Mouse (Mus musculus) neural tube, embryonic 11.5 days (tissue): ENCODE data around the gene Rcn3. TPM values are rescaled to one million over a fixed set of nuclear protein-coding genes. Genes with fewer than 3 reads are reported as not detected.

Experiments used
- ATAC-seq: fragments of 200-750 bp; cut with Nextera tagmentation; 2 replicates; pipeline ENCODE4 v1.8.0; 2017; ENCODE audit warnings: moderate number of reproducible peaks, mild to moderate bottlenecking, moderate TSS enrichment, moderate library complexity; ENCODE audit not compliant: insufficient read depth, low FRiP score, low TSS enrichment
- DNase-seq: peaks from one replicate; pipeline ENCODE4 v3.0.0-alpha.2; 2015; ENCODE audit warnings: low spot score
- H3K27ac ChIP-seq: fragments of 300-500 bp; sonication (generic); 2 replicates; pipeline ENCODE4 v1.5.1; 2014; ENCODE audit warnings: low read depth, mild to moderate bottlenecking, low read length
- H3K27me3 ChIP-seq: fragments of 300-500 bp; sonication (generic); 2 replicates; pipeline ENCODE4 v1.6.1; 2014; ENCODE audit warnings: mild to moderate bottlenecking, low read length, mixed read lengths; ENCODE audit not compliant: control insufficient read depth, insufficient read depth
- H3K36me3 ChIP-seq: fragments of 300-500 bp; sonication (generic); 2 replicates; pipeline ENCODE4 v1.6.1; 2014; ENCODE audit warnings: mild to moderate bottlenecking, low read length, moderate library complexity, mixed read lengths; ENCODE audit not compliant: control insufficient read depth, insufficient read depth
- H3K4me1 ChIP-seq: fragments of 300-500 bp; sonication (generic); 2 replicates; pipeline ENCODE4 v1.6.1; 2014; ENCODE audit warnings: low read length, mixed read lengths; ENCODE audit not compliant: control insufficient read depth, insufficient read depth
- H3K4me2 ChIP-seq: fragments of 300-500 bp; sonication (generic); 2 replicates; pipeline ENCODE4 v1.6.1; 2014; ENCODE audit warnings: low read depth, mild to moderate bottlenecking, moderate library complexity
- H3K4me3 ChIP-seq: fragments of 300-500 bp; sonication (generic); 2 replicates; pipeline ENCODE4 v1.5.1; 2014; ENCODE audit warnings: low read depth, low read length
- H3K9ac ChIP-seq: fragments of 300-500 bp; sonication (generic); 2 replicates; pipeline ENCODE4 v1.6.1; 2014; ENCODE audit warnings: mild to moderate bottlenecking, low read length
- H3K9me3 ChIP-seq: fragments of 300-500 bp; sonication (generic); 2 replicates; pipeline ENCODE4 v1.6.1; 2016; ENCODE audit warnings: low read length; ENCODE audit not compliant: control insufficient read depth
- WGBS: fragments of 180-500 bp; shearing (Covaris S2); extraction: QIAGEN DNeasy Blood & Tissue Kit; methylation state at CpG from one replicate; pipeline ENCODE4 v1.1.7; 2014; 5-methylcytosine and 5-hydroxymethylcytosine counted together
- polyA plus RNA-seq: library from polyadenylated mRNA; unstranded; fragments of >200 nt; fragmentation: Nextera tagmentation; extraction: Ambion mirVana; gene quantifications from 2 replicates; pipeline ENCODE4 v1.2.1, GENCODE M21; 2014

Gene Rcn3
- polyA plus RNA-seq, 1 experiment from 2014 or later: 142 TPM

DNA sequence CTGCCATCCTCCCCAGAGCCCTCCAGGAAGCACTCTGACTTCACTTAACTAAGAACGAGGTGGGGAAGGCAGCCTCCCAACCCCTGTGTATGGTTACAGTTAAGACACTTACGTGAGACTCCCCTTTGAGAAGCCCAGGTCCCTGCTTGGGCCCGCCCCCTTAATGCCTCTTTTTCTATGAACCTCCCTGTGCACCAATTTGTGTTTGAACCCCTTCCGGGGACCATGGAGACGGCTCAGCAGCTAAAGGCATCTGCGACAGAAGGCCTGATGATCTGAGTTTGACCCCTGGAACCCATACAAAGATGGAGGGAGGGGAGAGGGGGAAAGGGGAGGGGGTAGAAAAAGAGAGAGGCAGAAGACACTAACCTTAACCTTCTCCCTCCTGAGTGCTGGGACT lies 14.4 kb upstream of the Rcn3 start:
- Histone ChIP-seq H3K9me3 (no peaks in the 10 kb centered on the region), H3K36me3 (no peaks in the 10 kb centered on the region), H3K27ac (no peak overlapping the region), H3K9ac (peak overlapping the region; percentile 7; the same call in 1 of the 2 replicates), H3K4me3 (no peak overlapping the region), H3K4me2 (no peak overlapping the region), H3K4me1 (peaks cover 3% of the 10 kb centered on the region; the same call in 1 of the 2 replicates), H3K27me3 (no peaks in the 10 kb centered on the region)
- ATAC-seq: 0 out of 2 replicates have a peak, but pooled peaks have one; percentile 20
- peak; percentile 47 for DNase-seq
- WGBS: 24% methylated on average over 6 of the region's 6 CpGs

DNA sequence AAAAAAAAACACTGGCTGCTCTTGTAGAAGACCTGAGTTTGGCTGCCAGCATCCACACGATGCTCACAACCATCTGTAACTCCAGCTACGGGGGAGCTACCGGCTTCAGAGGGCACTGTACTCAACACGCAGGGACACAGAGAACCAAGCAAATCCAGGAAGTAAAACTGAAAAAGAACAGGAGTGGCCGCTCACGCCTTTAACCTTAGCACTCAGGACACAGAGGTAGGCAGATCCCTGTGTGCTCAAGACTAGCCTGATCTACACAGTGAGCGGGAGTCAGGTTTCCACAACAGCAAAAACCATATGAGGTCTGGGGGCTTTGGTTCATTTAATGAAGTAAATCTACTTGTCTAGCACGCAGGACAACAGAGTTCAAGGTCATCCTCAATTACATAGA lies 13.5 kb upstream of the Rcn3 start:
- DNase-seq (no peak), ATAC-seq (no peak)
- Histone ChIP-seq H3K4me1 (peaks cover 3% of the 10 kb centered on the region; the same call in 1 of the 2 replicates), H3K27me3 (no peaks in the 10 kb centered on the region), H3K27ac (no peak overlapping the region), H3K4me3 (no peak overlapping the region), H3K36me3 (no peaks in the 10 kb centered on the region), H3K9me3 (no peaks in the 10 kb centered on the region), H3K9ac (no peak overlapping the region), H3K4me2 (no peak overlapping the region)
- 79% methylated on average over 8 of the region's 8 CpGs for WGBS

DNA sequence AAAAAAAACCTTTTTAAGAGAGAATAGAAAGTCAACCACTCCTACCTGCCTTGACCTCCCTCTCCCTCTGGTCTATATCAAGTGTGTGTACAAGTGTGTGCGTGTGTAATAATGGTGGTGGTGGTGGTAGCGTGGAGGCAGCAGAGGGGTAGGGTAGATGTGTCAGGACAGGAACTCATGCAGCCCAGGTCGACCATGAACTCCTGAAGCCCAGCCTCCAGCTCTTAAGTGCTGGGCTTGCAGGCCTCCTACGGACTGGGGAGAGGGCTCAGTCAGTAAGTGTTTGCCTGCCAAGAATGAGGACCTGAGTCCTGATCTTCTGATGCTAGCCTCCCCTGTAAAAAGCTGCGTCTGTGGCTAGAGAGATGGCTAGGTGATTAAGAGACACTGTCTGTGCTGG lies 12.9 kb upstream of the Rcn3 start:
- no peaks in the 10 kb centered on the region for H3K9me3 ChIP-seq
- no peak for DNase-seq
- no peaks in the 10 kb centered on the region for H3K36me3 ChIP-seq
- 88% methylated on average over 5 of the region's 5 CpGs for WGBS
- H3K27ac ChIP-seq: no peak overlapping the region
- H3K9ac ChIP-seq: no peak overlapping the region
- H3K4me2 ChIP-seq: no peak overlapping the region
- peaks cover 3% of the 10 kb centered on the region; the same call in 1 of the 2 replicates for H3K4me1 ChIP-seq
- no peaks in the 10 kb centered on the region for H3K27me3 ChIP-seq
- ATAC-seq: no peak
- H3K4me3 ChIP-seq: no peak overlapping the region

DNA sequence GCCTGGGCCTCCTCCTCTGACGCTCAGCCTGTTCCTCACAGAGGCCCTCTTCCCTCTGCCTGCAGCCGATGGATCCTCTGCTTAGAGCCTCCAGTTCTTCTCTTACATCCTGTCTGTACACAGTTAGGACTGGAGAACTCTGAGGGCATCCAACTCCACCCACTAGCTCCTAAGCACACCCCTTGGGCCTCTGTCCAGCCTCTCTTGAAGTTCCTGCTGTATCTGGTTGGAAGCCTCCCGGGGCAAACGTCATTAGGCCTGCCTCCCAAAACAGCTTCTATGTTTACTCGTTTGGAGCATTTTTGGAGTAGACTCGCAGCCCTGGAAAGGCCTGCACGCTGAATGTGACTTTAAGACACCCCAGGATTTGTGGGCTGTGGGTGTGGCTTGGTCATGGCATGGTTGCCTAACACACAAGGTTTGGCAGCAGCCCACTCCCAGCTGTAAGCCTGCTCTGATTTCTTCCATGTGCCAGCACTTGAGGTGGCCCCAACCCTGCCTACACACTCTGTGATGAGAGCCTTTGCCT lies 11.7 kb upstream of the Rcn3 start, which contains the start of gene Fcgrt:
Fcgrt (minus strand) TSS at position 200 of the 529 bp plus-strand sequence.
- Histone ChIP-seq H3K4me2 (no peak within 1 kb of the TSS), H3K27ac (no peak within 1 kb of the TSS), H3K9ac (no peak within 1 kb of the TSS)

DNA sequence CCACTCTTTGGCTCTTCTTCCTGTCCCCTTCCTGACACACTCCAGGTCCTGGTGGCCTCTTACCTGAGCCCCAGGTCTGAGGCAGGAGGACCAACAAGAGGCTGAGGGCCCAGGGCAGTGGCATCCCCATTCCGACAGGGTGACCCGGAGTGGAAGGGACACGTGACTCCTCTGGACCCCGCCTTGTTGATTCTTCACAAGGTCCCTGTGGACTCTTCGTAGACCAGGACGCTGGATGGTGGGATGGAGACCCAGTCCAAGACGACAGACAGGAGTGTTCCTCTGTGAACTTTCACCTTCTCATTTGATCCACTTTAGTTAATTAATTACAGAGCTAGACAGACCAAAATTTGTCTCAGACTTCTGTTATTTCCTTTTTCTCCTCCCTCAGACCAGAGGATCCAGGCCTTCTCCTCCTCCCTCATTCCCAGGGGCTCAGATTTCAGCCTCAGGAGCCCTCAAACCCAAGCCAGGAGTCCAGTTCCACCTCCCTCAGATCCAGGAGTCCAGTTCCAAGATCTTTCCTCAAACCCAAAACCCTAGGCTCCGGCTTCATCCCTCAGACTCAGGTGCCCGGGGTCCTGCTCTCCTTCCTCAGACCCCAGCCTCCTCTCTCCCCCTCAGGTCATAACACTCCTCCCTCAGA lies 11.0 kb upstream of the Rcn3 start:
- ATAC-seq (no peak), DNase-seq (no peak)
- Histone ChIP-seq H3K27ac (no peak overlapping the region), H3K9ac (no peak overlapping the region), H3K9me3 (no peaks in the 10 kb centered on the region), H3K36me3 (no peaks in the 10 kb centered on the region), H3K4me2 (no peak overlapping the region), H3K27me3 (no peaks in the 10 kb centered on the region), H3K4me1 (peaks cover 3% of the 10 kb centered on the region; the same call in 1 of the 2 replicates), H3K4me3 (no peak overlapping the region)
- WGBS: 81% methylated on average over 9 of the region's 9 CpGs

More for the DNA sequence above, 11.7 kb upstream of the Rcn3 start, which contains the start of gene Fcgrt:
- DNase-seq: no peak
- Histone ChIP-seq H3K4me1 (peaks cover 3% of the 10 kb centered on the region; the same call in 1 of the 2 replicates), H3K9me3 (no peaks in the 10 kb centered on the region), H3K36me3 (no peaks in the 10 kb centered on the region), H3K27me3 (no peaks in the 10 kb centered on the region), H3K4me3 (no peak within 1 kb of the TSS)
- no peak for ATAC-seq
- 76% methylated on average over 7 of the region's 7 CpGs for WGBS

DNA sequence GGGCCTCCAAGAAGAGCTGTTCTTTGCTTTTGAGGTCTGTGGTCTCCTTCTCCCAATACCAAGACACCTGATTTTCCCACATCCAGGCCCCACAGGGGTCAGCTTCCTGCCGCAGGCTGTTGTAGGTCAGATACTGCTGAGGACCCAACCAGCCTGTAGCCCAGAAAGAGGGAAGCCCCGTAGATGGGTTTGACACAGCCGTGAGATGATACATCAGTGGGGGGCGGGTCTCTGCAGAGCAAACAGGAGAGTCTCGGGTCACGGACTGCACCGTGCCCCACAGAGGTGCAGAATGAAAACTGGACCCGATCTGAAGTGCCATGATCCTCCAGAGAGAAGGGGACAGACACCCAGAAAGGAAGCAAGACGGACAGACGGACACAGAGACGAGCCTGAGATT lies 10.4 kb upstream of the Rcn3 start:
- Histone ChIP-seq H3K9me3 (no peaks in the 10 kb centered on the region), H3K4me2 (no peak overlapping the region), H3K27ac (no peak overlapping the region), H3K4me3 (no peak overlapping the region), H3K9ac (no peak overlapping the region), H3K27me3 (no peaks in the 10 kb centered on the region), H3K4me1 (peaks cover 3% of the 10 kb centered on the region; the same call in 1 of the 2 replicates), H3K36me3 (no peaks in the 10 kb centered on the region)
- WGBS: 87% methylated on average over 11 of the region's 11 CpGs
- ATAC-seq (no peak), DNase-seq (no peak)

DNA sequence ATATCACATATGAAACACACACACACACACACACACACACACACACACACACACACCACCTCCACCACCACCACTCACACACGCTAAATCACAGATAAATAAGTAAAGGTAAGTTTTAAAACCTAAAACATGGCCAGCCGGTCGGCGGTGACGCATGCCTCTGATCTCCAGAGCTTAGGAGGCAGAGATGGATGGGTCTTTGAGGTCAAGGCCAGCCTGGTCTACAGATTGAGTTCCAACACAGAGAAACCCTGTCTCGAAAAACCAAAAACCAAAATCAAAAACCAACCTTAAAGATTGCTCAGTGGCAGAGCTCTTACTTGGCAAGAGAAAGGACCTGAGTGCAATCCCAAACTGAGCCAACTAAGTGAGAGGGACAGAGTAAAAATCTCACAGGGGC lies 8.0 kb upstream of the Rcn3 start:
- Histone ChIP-seq H3K9ac (no peak overlapping the region), H3K27ac (no peak overlapping the region), H3K36me3 (no peaks in the 10 kb centered on the region), H3K9me3 (no peaks in the 10 kb centered on the region), H3K27me3 (no peaks in the 10 kb centered on the region), H3K4me1 (no peaks in the 10 kb centered on the region), H3K4me3 (no peak overlapping the region), H3K4me2 (no peak overlapping the region)
- DNase-seq (no peak), ATAC-seq (no peak)
- WGBS: 92% methylated on average over 6 of the region's 6 CpGs

DNA sequence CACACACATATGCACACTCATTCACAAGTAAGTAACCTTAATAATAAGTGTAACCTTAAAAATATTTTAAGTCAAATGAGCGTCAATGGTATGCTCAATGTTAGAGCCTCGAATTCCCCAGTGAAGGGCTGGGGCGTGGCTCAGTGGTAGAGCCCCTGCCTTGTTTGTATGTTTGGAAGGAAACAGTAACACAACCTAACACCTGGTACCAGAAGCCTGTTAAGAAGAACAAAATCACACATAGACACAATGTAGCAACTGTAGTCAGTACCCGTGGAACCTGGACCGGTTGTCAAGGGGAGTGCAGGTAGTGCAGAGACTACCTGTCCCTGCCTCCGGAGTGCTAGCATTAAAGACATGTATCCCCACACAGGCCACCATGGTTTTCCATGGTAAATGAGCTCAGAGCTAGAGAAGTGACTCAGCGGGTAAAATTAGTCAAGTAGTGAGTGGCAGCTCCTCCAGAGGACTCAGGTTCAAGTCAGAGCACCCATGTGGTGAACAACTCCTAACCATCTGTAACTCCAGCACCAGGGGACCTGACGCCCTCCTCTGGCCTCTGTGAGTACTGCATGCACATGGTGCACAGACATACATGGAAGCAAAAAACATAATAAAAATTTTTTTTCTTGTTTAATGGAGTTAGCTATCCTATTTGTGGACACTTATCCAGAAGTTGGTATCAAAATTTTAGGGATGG lies 6.7 kb upstream of the Rcn3 start:
- no peak overlapping the region for H3K27ac ChIP-seq
- no peaks in the 10 kb centered on the region for H3K27me3 ChIP-seq
- WGBS: 87% methylated on average over 8 of the region's 8 CpGs
- ATAC-seq: no peak
- no peaks in the 10 kb centered on the region for H3K36me3 ChIP-seq
- H3K4me3 ChIP-seq: no peak overlapping the region
- H3K4me2 ChIP-seq: no peak overlapping the region
- H3K9me3 ChIP-seq: no peaks in the 10 kb centered on the region
- DNase-seq: no peak
- no peak overlapping the region for H3K9ac ChIP-seq
- no peaks in the 10 kb centered on the region for H3K4me1 ChIP-seq
